Mouse (Mus musculus) cerebellum, adult 2 months (tissue): ENCODE measurements around the gene Kmt5a.

Source experiments
- CTCF ChIP-seq: fragments of 200-500 bp; IDR thresholded peaks from 2 replicates; pipeline ENCODE4 v1.5.1; 2011; ENCODE audit warnings: low read depth, mild to moderate bottlenecking, control low read depth, low read length, moderate library complexity, borderline replicate concordance; ENCODE audit not compliant: insufficient read depth
- POLR2A ChIP-seq: fragments of 200-500 bp; IDR thresholded peaks from 2 replicates; pipeline ENCODE4 v1.6.1; 2011; ENCODE audit warnings: low read length, control low read depth, borderline replicate concordance; ENCODE audit not compliant: insufficient read depth

- TF ChIP-seq CTCF = no peak
- TF ChIP-seq POLR2A = no peak
Observed at GRCm38 (mm10) chr5:124510536-124511050, 70.9 kb downstream of the Kmt5a start.
